Mouse (Mus musculus) testis, adult 2 months (tissue): ENCODE data around the gene Fpr1. TPM values are rescaled to one million over a fixed set of nuclear protein-coding genes. Genes with fewer than 3 reads are reported as not detected.

Experiments used
- H3K27ac ChIP-seq: fragments of 200-500 bp; 2 replicates; pipeline ENCODE4 v1.5.1; 2012; ENCODE audit warnings: low read depth, low read length; ENCODE audit not compliant: control insufficient read depth, insufficient read depth
- H3K27me3 ChIP-seq: fragments of 200-500 bp; 2 replicates; pipeline ENCODE4 v1.6.1; 2012; ENCODE audit warnings: mild to moderate bottlenecking, low read length, moderate library complexity; ENCODE audit not compliant: control insufficient read depth, insufficient read depth
- H3K36me3 ChIP-seq: fragments of 200-500 bp; 2 replicates; pipeline ENCODE4 v1.6.1; 2012; ENCODE audit warnings: mild to moderate bottlenecking, low read length; ENCODE audit not compliant: control insufficient read depth, insufficient read depth
- H3K4me1 ChIP-seq: fragments of 200-500 bp; 2 replicates; pipeline ENCODE4 v1.6.1; 2012; ENCODE audit warnings: low read length; ENCODE audit not compliant: control insufficient read depth, insufficient read depth
- H3K4me3 ChIP-seq: fragments of 200-500 bp; 2 replicates; pipeline ENCODE4 v1.5.1; 2012; ENCODE audit warnings: low read depth, mild to moderate bottlenecking, low read length, moderate library complexity, mixed read lengths; ENCODE audit not compliant: control insufficient read depth
- CTCF ChIP-seq: fragments of 200-500 bp; IDR thresholded peaks from 2 replicates; pipeline ENCODE4 v1.5.1; 2012; ENCODE audit warnings: low read depth, mild to moderate bottlenecking, inconsistent platforms, low read length, moderate library complexity; ENCODE audit not compliant: control insufficient read depth, insufficient read depth, insufficient replicate concordance
- POLR2A ChIP-seq: fragments of 200-500 bp; IDR thresholded peaks from 2 replicates; pipeline ENCODE4 v1.6.1; 2012; ENCODE audit warnings: low read depth, mild to moderate bottlenecking, inconsistent platforms, low read length, moderate library complexity; ENCODE audit not compliant: control insufficient read depth
- polyA plus RNA-seq: library from polyadenylated mRNA; depleted of rRNA; stranded (reverse); fragments of >200 nt; gene quantifications from 2 replicates; pipeline ENCODE4 v1.2.3, GENCODE M21; 2012

Gene Fpr1
- polyA plus RNA-seq, 1 experiment = not detected

- Histone ChIP-seq H3K4me1 (peaks cover 11% of the 10 kb centered on the region), H3K27me3 (no peaks in the 10 kb centered on the region), H3K4me3 (peak overlapping the region; percentile 85), H3K27ac (peak overlapping the region; percentile 65), H3K36me3 (no peaks in the 10 kb centered on the region)
- peak; percentile 55 for TF ChIP-seq CTCF
- TF ChIP-seq POLR2A = peak; percentile 35; the same call in 1 of the 2 replicates
Observed at GRCm38 (mm10) chr17:17837919-17838701, 45.6 kb downstream of the Fpr1 start.

- Histone ChIP-seq H3K4me3 (peak overlapping the region; percentile 85), H3K27me3 (no peaks in the 10 kb centered on the region), H3K36me3 (no peaks in the 10 kb centered on the region), H3K4me1 (peaks cover 11% of the 10 kb centered on the region), H3K27ac (peak overlapping the region; percentile 23)
- TF ChIP-seq CTCF = no peak
- no peak for TF ChIP-seq POLR2A
Observed at GRCm38 (mm10) chr17:17837426-17837825, 46.3 kb downstream of the Fpr1 start.

GRCm38 (mm10) chr17:17836101-17836500 lies 47.6 kb downstream of the Fpr1 start:
- Histone ChIP-seq H3K36me3 (no peaks in the 10 kb centered on the region), H3K4me3 (no peak overlapping the region), H3K27me3 (no peaks in the 10 kb centered on the region), H3K4me1 (peaks cover 11% of the 10 kb centered on the region), H3K27ac (no peak overlapping the region)
- TF ChIP-seq CTCF (no peak), POLR2A (no peak)

GRCm38 (mm10) chr17:17834896-17835295 lies 48.8 kb downstream of the Fpr1 start:
- Histone ChIP-seq H3K27me3 (peaks cover 3% of the 10 kb centered on the region; the same call in 1 of the 2 replicates), H3K4me3 (no peak overlapping the region; the same call in 1 of the 2 replicates), H3K4me1 (peaks cover 11% of the 10 kb centered on the region), H3K36me3 (no peaks in the 10 kb centered on the region), H3K27ac (no peak overlapping the region)
- TF ChIP-seq POLR2A (no peak), CTCF (no peak)

- peak overlapping the region; percentile 92 for H3K4me3 ChIP-seq
- H3K36me3 ChIP-seq = no peaks in the 10 kb centered on the region
- peaks cover 7% of the 10 kb centered on the region; the same call in 1 of the 2 replicates for H3K27me3 ChIP-seq
- H3K4me1 ChIP-seq = peaks cover 13% of the 10 kb centered on the region
- TF ChIP-seq POLR2A (peak; percentile 22; the same call in 1 of the 2 replicates), CTCF (no peak)
- H3K27ac ChIP-seq = peak overlapping the region; percentile 66
Observed at GRCm38 (mm10) chr17:17830731-17831130, 53.0 kb downstream of the Fpr1 start.

- 0 out of 2 replicates have a peak overlapping the region, but pooled peaks have one; percentile 43 for H3K27ac ChIP-seq
- H3K4me1 ChIP-seq = peaks cover 13% of the 10 kb centered on the region
- no peaks in the 10 kb centered on the region for H3K36me3 ChIP-seq
- H3K27me3 ChIP-seq = peaks cover 7% of the 10 kb centered on the region; the same call in 1 of the 2 replicates
- peak overlapping the region; percentile 92 for H3K4me3 ChIP-seq
- TF ChIP-seq POLR2A = no peak
- no peak for TF ChIP-seq CTCF
Observed at GRCm38 (mm10) chr17:17829816-17830535, 53.8 kb downstream of the Fpr1 start.
